Mouse (Mus musculus) liver, embryonic 15.5 days (tissue): ENCODE results near the gene Dusp21. TPM values are rescaled to one million over a fixed set of nuclear protein-coding genes. Genes with fewer than 3 reads are reported as not detected.

Source experiments
- ATAC-seq: fragments of 200-750 bp; cut with Nextera tagmentation; 2 replicates; pipeline ENCODE4 v1.8.0; 2017; ENCODE audit warnings: moderate number of reproducible peaks, mild to moderate bottlenecking, moderate library complexity; ENCODE audit not compliant: insufficient read depth
- H3K27ac ChIP-seq: fragments of 300-500 bp; sonication (generic); replicated peaks from 2 replicates; pipeline ENCODE4 v1.5.1; 2015; ENCODE audit warnings: mild to moderate bottlenecking, inconsistent platforms
- H3K27me3 ChIP-seq: fragments of 300-500 bp; sonication (generic); 2 replicates; pipeline ENCODE4 v1.6.1; 2015; ENCODE audit warnings: mild to moderate bottlenecking, inconsistent platforms
- H3K36me3 ChIP-seq: fragments of 300-500 bp; sonication (generic); replicated peaks from 2 replicates; pipeline ENCODE4 v1.6.1; 2015; ENCODE audit warnings: moderate library complexity, mild to moderate bottlenecking, inconsistent platforms
- H3K4me1 ChIP-seq: fragments of 300-500 bp; sonication (generic); replicated peaks from 2 replicates; pipeline ENCODE4 v1.6.1; 2015; ENCODE audit warnings: inconsistent platforms
- H3K4me2 ChIP-seq: fragments of 300-500 bp; sonication (generic); 2 replicates; pipeline ENCODE4 v1.6.1; 2015; ENCODE audit warnings: moderate library complexity, mild to moderate bottlenecking, inconsistent platforms
- H3K4me3 ChIP-seq: fragments of 300-500 bp; sonication (generic); replicated peaks from 2 replicates; pipeline ENCODE4 v1.5.1; 2015; ENCODE audit warnings: mild to moderate bottlenecking, inconsistent platforms
- H3K9ac ChIP-seq: fragments of 300-500 bp; sonication (generic); 2 replicates; pipeline ENCODE4 v1.6.1; 2015; ENCODE audit warnings: moderate library complexity, mild to moderate bottlenecking, inconsistent platforms
- H3K9me3 ChIP-seq: fragments of 300-500 bp; sonication (generic); replicated peaks from 2 replicates; pipeline ENCODE4 v1.6.1; 2016; ENCODE audit warnings: inconsistent platforms
- WGBS: fragments of 180-500 bp; shearing (Covaris S2); methylation state at CpG from one replicate; pipeline ENCODE4 v1.1.7; 2015; ENCODE audit warnings: mixed read lengths; ENCODE audit not compliant: insufficient replicate concordance; 5-methylcytosine and 5-hydroxymethylcytosine counted together
- polyA plus RNA-seq: library from polyadenylated mRNA; unstranded; fragments of >200 nt; fragmentation: Nextera tagmentation; extraction: Ambion mirVana; gene quantifications from 2 replicates; pipeline ENCODE4 v1.2.1, GENCODE M21; 2015

The Dusp21 gene
- polyA plus RNA-seq = not detected in 2 replicates

DNA sequence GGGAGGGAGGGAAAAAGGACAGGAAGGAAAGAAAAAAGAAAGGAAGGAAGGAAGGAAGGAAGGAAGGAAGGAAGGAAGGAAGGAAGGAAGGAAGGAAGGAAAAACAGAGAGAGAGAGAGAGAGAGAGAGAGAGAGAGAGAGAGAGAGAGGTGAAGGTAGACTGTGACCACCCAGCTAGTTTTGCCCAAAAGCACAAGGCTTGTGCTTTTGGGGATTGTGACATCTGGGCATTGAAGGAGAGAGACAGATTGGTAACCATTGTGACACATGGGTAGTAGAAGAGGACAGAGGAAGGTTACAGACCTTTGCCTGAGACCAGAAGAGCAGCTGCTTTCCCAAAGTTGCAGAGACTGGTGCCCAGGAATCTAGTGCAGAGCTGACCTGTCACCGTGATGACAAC lies at the start of gene Dusp21:
Dusp21 (plus strand) TSS at position 301 of the 400 bp plus-strand sequence.
- H3K27ac ChIP-seq = no peak within 1 kb of the TSS
- H3K27me3 ChIP-seq = no peaks in the 10 kb centered on the region
- H3K4me2 ChIP-seq = no peak within 1 kb of the TSS
- no peaks in the 10 kb centered on the region for H3K9me3 ChIP-seq
- no peaks in the 10 kb centered on the region for H3K4me1 ChIP-seq
- ATAC-seq = no peak
- H3K36me3 ChIP-seq = no peaks in the 10 kb centered on the region
- H3K4me3 ChIP-seq = no peak within 1 kb of the TSS
- H3K9ac ChIP-seq = no peak within 1 kb of the TSS
- 84% methylated on average over 1 of the region's 1 CpGs for WGBS

DNA sequence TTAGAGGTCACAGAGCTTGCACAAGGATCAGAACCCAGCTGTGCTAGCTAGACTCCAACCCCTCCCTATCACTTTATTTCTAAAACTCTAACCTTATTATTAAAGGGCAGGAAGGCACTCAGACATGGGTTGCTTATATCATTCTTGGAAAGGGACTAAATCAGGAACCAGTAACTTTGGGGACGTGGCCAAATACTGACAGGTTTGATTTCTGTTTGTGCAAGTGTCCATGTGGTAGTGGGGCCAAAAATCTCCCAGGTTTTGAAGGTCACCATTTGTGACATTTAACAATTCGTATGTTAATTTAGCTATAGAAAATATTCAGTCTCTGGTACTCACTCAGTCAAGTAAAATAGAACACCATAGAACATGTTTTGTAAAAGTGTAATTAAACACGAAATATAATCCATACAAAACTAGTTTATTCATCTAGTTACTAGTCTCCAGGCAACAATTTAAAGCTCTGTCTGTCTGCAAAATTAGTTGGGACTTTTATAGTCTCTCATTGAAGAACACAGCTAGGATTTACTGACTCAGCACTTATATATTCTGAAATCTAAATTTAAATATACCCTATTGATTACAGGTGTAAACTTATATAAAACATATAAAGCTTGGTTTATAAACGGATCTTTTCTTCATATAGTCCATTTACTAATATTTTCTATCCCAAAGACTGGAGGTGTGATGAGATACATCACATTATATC lies 15.2 kb downstream of the Dusp21 start:
- H3K27me3 ChIP-seq = no peaks in the 10 kb centered on the region
- H3K4me1 ChIP-seq = peaks cover 5% of the 10 kb centered on the region; the same call in 1 of the 2 replicates
- no peak overlapping the region for H3K27ac ChIP-seq
- H3K4me3 ChIP-seq = no peak overlapping the region
- H3K36me3 ChIP-seq = no peaks in the 10 kb centered on the region
- no peaks in the 10 kb centered on the region for H3K9me3 ChIP-seq
- no peak overlapping the region for H3K9ac ChIP-seq
- ATAC-seq = no peak
- WGBS = 47% methylated on average over 4 of the region's 4 CpGs
- H3K4me2 ChIP-seq = peak overlapping the region; percentile 87

DNA sequence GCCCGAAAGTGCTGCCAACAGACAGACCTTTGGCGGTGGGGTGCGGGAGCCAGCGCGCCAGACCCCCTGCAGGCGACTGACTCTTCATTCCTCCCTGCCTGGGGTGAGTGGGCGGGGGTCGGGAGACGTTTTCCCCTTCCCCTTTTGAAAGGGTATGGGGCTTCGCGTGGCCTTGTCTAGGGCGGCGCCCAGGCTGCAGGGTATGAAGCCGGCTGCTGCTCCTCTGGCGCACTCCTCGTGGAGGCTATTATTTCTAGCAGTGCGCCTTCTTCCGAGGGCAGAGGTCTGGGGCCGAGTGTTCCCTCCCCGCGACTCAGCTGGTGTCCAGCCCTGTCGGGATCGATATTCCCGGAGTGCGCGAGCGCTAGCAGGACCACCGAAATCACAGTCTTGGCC lies 16.1 kb downstream of the Dusp21 start:
- peak overlapping the region; percentile 90 for H3K4me3 ChIP-seq
- H3K27me3 ChIP-seq = no peaks in the 10 kb centered on the region
- H3K9ac ChIP-seq = peak overlapping the region; percentile 84
- peak overlapping the region; percentile 87 for H3K4me2 ChIP-seq
- no peaks in the 10 kb centered on the region for H3K36me3 ChIP-seq
- WGBS = 0% methylated on average over 28 of the region's 28 CpGs
- H3K9me3 ChIP-seq = no peaks in the 10 kb centered on the region
- peaks cover 5% of the 10 kb centered on the region; the same call in 1 of the 2 replicates for H3K4me1 ChIP-seq
- peak; percentile 61 for ATAC-seq
- H3K27ac ChIP-seq = peak overlapping the region; percentile 76

DNA sequence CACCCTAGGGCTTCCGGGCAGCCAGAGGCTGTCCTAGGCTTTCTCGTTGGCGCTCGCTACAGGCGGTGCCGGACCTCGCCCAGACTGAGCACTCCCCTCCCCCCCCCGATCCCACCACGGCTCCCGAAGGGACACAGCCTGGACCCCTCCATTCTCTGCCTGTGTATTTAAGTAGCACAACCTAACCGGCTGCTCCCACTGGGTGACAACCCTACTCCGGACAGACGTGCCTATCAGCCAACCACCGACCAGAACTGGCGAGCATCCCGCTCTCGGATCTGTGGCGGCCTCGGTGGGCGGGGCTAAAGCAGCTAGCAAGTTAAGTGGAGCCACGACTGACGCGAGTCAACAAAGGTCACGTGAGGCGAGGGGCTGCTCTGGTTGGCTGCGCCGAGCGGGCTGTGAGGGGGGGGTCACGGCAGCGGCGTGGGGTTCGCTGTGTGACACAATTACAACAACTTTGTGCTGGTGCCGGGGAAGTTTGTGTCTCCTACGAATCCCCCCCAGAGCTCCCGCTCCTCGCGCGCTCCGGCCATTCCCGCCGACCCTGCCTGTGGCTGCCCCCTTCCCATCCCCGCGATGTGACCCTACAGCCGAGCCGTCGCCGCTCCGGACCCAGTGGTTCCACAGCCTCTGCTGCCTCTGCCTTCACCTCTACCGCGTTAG lies 16.7 kb downstream of the Dusp21 start, which contains the start of gene Kdm6a:
Kdm6a (plus strand) TSS at position 384 of the 666 bp plus-strand sequence.
- Histone ChIP-seq H3K27me3 (no peaks in the 10 kb centered on the region), H3K36me3 (no peaks in the 10 kb centered on the region), H3K27ac (peak within 1 kb of the TSS; percentile 98), H3K4me3 (peak within 1 kb of the TSS; percentile 90), H3K4me1 (peaks cover 5% of the 10 kb centered on the region; the same call in 1 of the 2 replicates), H3K9ac (peak within 1 kb of the TSS; percentile 94), H3K9me3 (no peaks in the 10 kb centered on the region), H3K4me2 (peak within 1 kb of the TSS; percentile 87)
- under 1% methylated on average over 50 of the region's 50 CpGs for WGBS
- ATAC-seq = peak; percentile 93

DNA sequence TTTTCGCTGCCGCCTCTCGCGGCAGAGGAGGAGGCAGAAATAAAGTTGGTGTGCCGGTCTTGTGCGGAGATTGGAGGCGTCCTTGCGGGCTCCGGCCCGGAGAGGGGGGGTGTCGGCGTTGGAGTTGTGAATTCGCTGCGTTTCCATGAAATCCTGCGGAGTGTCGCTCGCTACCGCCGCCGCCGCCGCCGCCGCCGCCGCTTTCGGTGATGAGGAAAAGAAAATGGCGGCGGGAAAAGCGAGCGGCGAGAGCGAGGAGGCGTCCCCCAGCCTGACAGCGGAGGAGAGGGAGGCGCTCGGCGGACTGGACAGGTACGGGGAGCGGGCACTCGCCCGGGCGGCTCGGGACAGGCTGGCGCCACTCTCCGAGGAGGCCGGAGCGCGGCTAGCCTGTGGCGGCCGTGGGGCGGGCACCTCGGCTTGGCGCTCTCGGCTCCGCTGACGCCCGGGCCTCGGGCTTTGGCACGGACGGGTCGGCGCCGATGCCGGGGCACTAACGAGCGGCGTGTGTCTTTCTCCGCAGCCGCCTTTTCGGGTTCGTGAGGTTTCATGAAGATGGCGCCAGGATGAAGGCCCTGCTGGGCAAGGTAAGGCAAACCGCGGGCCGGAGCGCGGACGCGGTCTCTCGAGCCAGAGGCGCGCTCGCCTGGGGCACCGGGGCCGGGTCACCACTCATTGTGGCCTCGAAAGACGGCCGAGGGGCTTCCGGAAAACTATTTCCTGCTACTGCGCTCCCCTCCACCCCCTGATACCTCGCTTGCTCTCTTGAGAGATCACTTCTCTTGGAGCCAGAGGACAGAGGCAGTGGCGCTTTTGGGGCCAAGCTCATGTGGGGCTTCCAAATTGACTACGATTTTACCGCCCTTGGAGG lies 17.4 kb downstream of the Dusp21 start:
- no peaks in the 10 kb centered on the region for H3K9me3 ChIP-seq
- peak overlapping the region; percentile 90 for H3K4me3 ChIP-seq
- peaks cover 5% of the 10 kb centered on the region; the same call in 1 of the 2 replicates for H3K4me1 ChIP-seq
- peak overlapping the region; percentile 51 for H3K4me2 ChIP-seq
- ATAC-seq = peak; percentile 24
- WGBS = under 1% methylated on average over 83 of the region's 95 CpGs
- H3K9ac ChIP-seq = peak overlapping the region; percentile 94
- H3K27ac ChIP-seq = peak overlapping the region; percentile 98
- H3K27me3 ChIP-seq = no peaks in the 10 kb centered on the region
- H3K36me3 ChIP-seq = no peaks in the 10 kb centered on the region

DNA sequence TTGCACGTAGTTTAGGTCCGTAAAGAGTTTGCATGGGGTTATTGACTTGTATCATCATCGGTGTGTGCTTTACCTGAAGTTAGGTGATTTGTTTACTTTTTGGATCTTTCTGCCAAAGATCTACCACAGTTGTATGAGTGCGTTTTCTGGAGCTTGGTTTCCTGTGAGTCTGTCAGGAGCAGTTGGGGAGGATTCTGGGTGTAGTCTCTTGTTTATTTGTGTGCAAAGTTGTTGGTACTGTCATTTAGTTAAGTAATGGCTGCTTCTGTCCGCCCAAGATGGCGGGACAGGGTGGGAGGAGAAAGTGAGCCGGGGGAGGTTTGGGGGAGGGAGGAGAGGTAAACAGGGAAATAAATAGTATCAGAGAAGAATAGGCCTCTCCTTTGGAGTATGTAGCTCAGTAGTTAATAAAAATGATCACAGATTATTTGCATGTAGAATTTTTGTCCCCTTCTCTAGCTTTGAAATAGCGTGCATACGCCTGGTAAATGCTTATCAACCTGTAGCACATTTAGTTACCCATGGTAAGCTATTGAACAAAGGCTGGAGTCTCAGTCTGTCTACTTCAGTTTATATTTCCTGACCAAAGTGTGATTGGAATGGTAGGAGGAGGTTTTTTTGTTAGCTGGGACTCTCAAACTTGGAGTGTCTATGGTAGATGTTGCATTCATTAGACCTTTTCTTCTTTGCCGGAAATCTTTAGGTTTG lies 18.4 kb downstream of the Dusp21 start:
- Histone ChIP-seq H3K9ac (peak overlapping the region; percentile 94), H3K9me3 (no peaks in the 10 kb centered on the region), H3K4me1 (peaks cover 5% of the 10 kb centered on the region; the same call in 1 of the 2 replicates), H3K36me3 (no peaks in the 10 kb centered on the region), H3K4me2 (peak overlapping the region; percentile 51), H3K27ac (peak overlapping the region; percentile 98), H3K4me3 (peak overlapping the region; percentile 90), H3K27me3 (no peaks in the 10 kb centered on the region)
- 1% methylated on average over 10 of the region's 10 CpGs for WGBS
- ATAC-seq = no peak

DNA sequence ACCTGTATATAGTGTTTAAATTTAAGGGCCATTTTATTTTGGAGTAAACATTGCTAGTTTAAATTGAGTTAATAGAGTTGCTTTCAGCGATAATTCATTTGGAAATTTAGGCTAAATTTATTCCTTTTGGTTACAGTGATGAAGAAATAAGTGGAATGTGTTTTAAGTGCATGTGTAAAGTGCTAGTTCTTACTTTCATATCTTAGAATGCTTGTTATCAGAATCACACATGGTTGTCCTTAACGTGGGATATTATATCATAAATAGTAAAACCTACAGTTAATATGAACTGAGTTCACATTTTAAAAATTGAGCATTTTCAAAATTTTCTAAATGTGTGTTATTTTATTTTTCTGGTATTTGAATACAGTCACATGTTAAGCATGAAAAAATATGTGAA lies 19.5 kb downstream of the Dusp21 start:
- no peak overlapping the region for H3K27ac ChIP-seq
- peak overlapping the region; percentile 51 for H3K4me2 ChIP-seq
- no peak overlapping the region for H3K9ac ChIP-seq
- H3K9me3 ChIP-seq = no peaks in the 10 kb centered on the region
- 29% methylated on average over 2 of the region's 2 CpGs for WGBS
- H3K36me3 ChIP-seq = no peaks in the 10 kb centered on the region
- ATAC-seq = no peak
- no peaks in the 10 kb centered on the region for H3K27me3 ChIP-seq
- H3K4me3 ChIP-seq = peak overlapping the region; percentile 90; the same call in 1 of the 2 replicates
- peaks cover 5% of the 10 kb centered on the region; the same call in 1 of the 2 replicates for H3K4me1 ChIP-seq

DNA sequence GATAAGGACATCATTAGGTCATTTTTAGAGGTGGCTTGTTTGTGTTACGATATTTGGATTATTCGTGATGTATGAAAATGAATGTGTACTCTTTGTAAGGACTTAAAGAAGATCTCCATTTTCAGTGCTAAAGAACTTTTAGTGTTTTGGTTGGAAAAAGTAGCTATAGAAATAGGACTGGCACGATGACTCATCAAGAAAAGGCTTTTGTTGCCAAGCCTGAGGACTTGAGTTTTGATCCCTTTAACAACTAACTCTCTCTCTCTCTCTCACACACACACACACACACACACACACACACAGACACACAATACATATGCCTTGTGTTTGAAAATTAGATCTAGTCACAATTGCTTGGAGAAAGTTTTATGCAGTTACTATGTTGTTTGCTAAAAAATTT lies 21.3 kb downstream of the Dusp21 start:
- 52% methylated on average over 3 of the region's 3 CpGs for WGBS
- Histone ChIP-seq H3K4me1 (no peaks in the 10 kb centered on the region), H3K27ac (peak overlapping the region; percentile 33; the same call in 1 of the 2 replicates), H3K36me3 (no peaks in the 10 kb centered on the region), H3K4me2 (no peak overlapping the region), H3K9ac (no peak overlapping the region), H3K4me3 (no peak overlapping the region), H3K27me3 (no peaks in the 10 kb centered on the region), H3K9me3 (no peaks in the 10 kb centered on the region)
- no peak for ATAC-seq

DNA sequence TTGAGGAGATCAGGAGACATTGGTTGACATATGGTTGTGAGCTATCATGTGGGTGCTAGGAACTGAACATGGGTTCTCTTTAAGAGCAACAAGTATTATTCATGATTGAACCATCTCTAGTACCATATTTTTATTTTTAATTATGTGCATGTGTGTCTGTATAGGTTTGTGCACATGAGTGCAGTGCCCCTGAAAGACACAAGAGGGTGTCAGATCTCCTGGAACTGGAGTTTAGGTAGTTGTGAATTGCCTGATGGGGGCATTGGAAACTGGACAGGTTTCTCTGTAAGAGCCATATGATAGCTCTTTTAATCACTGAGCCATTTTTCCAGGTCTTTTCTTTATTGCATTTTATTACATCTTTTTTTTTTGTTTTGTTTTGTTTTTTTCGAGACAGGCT lies 23.3 kb downstream of the Dusp21 start:
- ATAC-seq = no peak
- H3K4me2 ChIP-seq = no peak overlapping the region
- no peak overlapping the region for H3K27ac ChIP-seq
- no peaks in the 10 kb centered on the region for H3K36me3 ChIP-seq
- H3K9ac ChIP-seq = no peak overlapping the region
- no peaks in the 10 kb centered on the region for H3K27me3 ChIP-seq
- WGBS = 82% methylated on average over 1 of the region's 1 CpGs
- H3K9me3 ChIP-seq = no peaks in the 10 kb centered on the region
- H3K4me1 ChIP-seq = peaks cover 9% of the 10 kb centered on the region
- H3K4me3 ChIP-seq = no peak overlapping the region

DNA sequence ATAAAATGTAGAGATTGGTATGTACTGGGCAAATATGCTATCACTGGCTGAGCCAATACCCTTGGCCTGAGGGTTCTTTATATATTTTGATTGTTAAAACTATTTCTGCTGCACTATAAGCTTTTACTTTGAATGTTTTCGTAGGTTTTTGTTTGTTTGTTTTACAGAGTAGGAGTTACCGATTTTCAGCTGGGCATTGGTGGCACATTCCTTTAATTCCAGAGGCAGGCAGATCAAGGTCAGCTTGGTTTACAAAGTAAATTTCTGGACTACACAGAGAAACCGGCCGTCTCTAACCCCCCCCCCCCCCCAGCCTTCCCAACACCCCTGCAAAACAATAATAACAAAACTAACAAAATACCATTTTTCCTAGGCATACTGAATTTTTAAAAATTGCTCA lies 29.2 kb downstream of the Dusp21 start:
- Histone ChIP-seq H3K4me2 (no peak overlapping the region), H3K36me3 (no peaks in the 10 kb centered on the region), H3K9me3 (no peaks in the 10 kb centered on the region), H3K9ac (no peak overlapping the region), H3K27ac (no peak overlapping the region), H3K4me3 (no peak overlapping the region), H3K27me3 (no peaks in the 10 kb centered on the region), H3K4me1 (peaks cover 33% of the 10 kb centered on the region)
- 56% methylated on average over 4 of the region's 4 CpGs for WGBS
- no peak for ATAC-seq
